Mouse (Mus musculus) midbrain, embryonic 10.5 days (tissue): Measurements from ENCODE around the gene Col24a1. TPM values are rescaled to one million over a fixed set of nuclear protein-coding genes. Genes with fewer than 3 reads are reported as not detected.
A peak's percentile ranks its signal among the peaks of the same experiment; 100 is the strongest.

Experiments used
- DNase-seq: peaks from one replicate; pipeline ENCODE4 v3.0.0-alpha.2; 2017; ENCODE audit warnings: low spot score
- H3K27ac ChIP-seq: fragments of 300-500 bp; sonication (generic); replicated peaks from 2 replicates; pipeline ENCODE4 v1.5.1; 2016; ENCODE audit warnings: mild to moderate bottlenecking
- H3K27me3 ChIP-seq: fragments of 300-500 bp; sonication (generic); 2 replicates; pipeline ENCODE4 v1.6.1; 2016; ENCODE audit warnings: low read depth, mild to moderate bottlenecking; ENCODE audit not compliant: poor library complexity, severe bottlenecking
- H3K36me3 ChIP-seq: fragments of 300-500 bp; sonication (generic); 2 replicates; pipeline ENCODE4 v1.6.1; 2016; ENCODE audit warnings: mild to moderate bottlenecking, moderate library complexity
- H3K4me1 ChIP-seq: fragments of 300-500 bp; sonication (generic); 2 replicates; pipeline ENCODE4 v1.6.1; 2016
- H3K4me3 ChIP-seq: fragments of 300-500 bp; sonication (generic); 2 replicates; pipeline ENCODE4 v1.5.1; 2016; ENCODE audit warnings: mild to moderate bottlenecking, moderate library complexity
- H3K9me3 ChIP-seq: fragments of 300-500 bp; sonication (generic); replicated peaks from 2 replicates; pipeline ENCODE4 v1.6.1; 2016; ENCODE audit warnings: mild to moderate bottlenecking
- WGBS: fragments of 180-500 bp; shearing (Covaris S2); methylation state at CpG from one replicate; pipeline ENCODE4 v1.1.7; 2016; 5-methylcytosine and 5-hydroxymethylcytosine counted together
- polyA plus RNA-seq: library from polyadenylated mRNA; unstranded; fragments of >200 nt; fragmentation: Nextera tagmentation; extraction: Ambion mirVana; gene quantifications from 2 replicates; pipeline ENCODE4 v1.2.1, GENCODE M21; 2016

Col24a1 gene
- polyA plus RNA-seq, 1 experiment from 2014 or later, result 0.75 TPM

DNA sequence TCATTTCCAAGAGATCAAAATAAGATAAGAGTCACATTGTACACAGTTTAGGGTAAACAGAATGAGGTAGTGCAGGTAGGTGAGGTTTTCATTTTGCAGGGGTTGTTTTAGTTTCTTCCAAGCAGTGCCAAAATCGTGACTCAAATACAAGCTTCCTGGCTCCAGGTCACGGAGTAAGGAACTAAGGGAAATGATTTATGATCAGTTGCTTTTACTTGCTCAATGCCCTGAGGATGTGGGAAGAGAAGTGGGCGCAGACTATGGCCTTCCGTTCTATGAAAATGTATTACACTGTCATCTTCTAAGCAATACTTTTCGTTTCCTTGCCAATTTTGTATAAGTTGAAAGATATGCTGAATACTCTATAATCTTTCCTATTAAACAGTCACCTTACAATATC lies 13.0 kb downstream of the Col24a1 start:
- H3K4me3 ChIP-seq, result no peak overlapping the region
- no peak overlapping the region for H3K27ac ChIP-seq
- H3K9me3 ChIP-seq, result no peaks in the 10 kb centered on the region
- 87% methylated on average over 5 of the region's 5 CpGs for WGBS
- no peaks in the 10 kb centered on the region for H3K4me1 ChIP-seq
- H3K27me3 ChIP-seq, result no peaks in the 10 kb centered on the region
- DNase-seq, result no peak
- H3K36me3 ChIP-seq, result no peaks in the 10 kb centered on the region

DNA sequence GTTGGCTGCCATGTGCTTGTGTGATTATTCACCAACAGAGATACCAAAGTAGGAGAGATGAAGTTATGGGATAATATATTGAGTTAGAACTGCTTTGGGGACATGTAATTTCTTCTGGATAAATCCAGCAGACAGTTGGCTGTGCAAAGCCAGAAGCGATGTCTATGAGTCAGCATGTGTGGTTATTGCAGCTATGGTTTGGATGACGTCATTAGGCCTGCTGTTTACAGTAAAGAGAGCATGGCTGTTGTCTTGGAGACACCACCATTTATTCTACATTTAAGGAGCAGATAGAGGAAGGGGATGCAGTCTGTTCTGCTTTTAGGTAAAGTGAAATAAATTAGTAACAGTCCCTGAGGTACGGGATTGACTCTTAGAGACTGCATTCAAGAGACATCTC lies 14.9 kb downstream of the Col24a1 start:
- H3K4me1 ChIP-seq, result no peaks in the 10 kb centered on the region
- no peaks in the 10 kb centered on the region for H3K36me3 ChIP-seq
- WGBS, result 85% methylated on average over 3 of the region's 3 CpGs
- H3K9me3 ChIP-seq, result no peaks in the 10 kb centered on the region
- H3K4me3 ChIP-seq, result no peak overlapping the region
- no peak overlapping the region for H3K27ac ChIP-seq
- no peaks in the 10 kb centered on the region for H3K27me3 ChIP-seq
- DNase-seq, result no peak

DNA sequence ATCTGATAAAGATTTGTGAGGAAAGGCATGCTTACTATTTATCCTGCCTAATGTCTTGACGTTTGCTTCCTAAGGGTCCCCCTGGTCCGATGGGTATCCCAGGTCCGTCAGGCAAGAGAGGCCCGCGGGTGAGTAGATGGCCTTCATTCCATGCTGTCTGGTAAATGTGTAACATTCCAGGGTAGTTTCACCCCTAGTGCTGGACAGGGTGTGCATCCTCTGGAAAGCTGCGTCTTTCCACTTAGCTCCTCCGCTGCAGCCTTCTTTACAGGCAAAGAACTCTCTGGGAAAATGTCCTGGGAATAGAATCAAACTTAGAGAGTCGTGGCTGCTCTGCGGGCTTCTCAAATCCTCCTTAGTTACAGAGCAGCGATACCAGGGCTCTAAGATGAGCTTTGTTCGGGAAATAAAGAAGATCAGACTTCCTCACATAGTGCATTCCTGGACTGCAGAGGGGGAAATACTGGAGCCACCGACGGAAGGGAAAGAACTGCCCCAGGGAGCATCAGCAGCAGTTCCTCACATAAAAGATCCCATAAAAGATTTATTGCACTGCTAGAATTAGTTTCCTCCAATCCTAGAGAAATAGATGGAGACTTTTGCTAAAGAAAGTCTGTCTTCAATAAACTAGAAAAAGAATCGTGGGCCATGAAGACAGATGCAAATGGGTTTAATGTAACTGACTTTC lies 28.5 kb downstream of the Col24a1 start:
- no peak for DNase-seq
- Histone ChIP-seq H3K9me3 (no peaks in the 10 kb centered on the region), H3K27ac (0 out of 2 replicates have a peak overlapping the region, but pooled peaks have one; percentile 10), H3K4me3 (no peak overlapping the region), H3K4me1 (peaks cover 10% of the 10 kb centered on the region), H3K27me3 (no peaks in the 10 kb centered on the region), H3K36me3 (no peaks in the 10 kb centered on the region)
- WGBS, result 66% methylated on average over 14 of the region's 14 CpGs

DNA sequence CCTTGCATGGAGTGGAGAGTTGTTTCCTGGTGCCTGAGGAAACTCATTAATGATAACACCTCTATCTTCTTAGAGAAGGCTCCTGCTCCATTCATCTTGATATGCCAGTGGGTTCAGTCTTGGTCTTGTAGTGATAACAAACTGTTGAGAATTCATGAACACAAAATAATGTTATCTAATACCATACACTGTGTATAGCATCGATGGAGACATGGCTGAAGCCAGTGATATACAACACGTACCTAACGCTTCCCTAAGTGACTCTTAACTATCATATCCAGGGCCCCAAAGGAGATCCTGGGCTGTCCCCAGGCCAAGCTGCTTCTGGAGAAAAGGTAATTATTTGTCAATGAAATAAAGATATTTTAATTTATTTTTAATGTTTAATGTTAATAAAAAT lies 33.1 kb downstream of the Col24a1 start:
- Histone ChIP-seq H3K4me1 (peaks cover 10% of the 10 kb centered on the region), H3K36me3 (no peaks in the 10 kb centered on the region), H3K27ac (no peak overlapping the region), H3K4me3 (no peak overlapping the region), H3K27me3 (no peaks in the 10 kb centered on the region), H3K9me3 (no peaks in the 10 kb centered on the region)
- WGBS, result 94% methylated on average over 3 of the region's 3 CpGs
- no peak for DNase-seq

DNA sequence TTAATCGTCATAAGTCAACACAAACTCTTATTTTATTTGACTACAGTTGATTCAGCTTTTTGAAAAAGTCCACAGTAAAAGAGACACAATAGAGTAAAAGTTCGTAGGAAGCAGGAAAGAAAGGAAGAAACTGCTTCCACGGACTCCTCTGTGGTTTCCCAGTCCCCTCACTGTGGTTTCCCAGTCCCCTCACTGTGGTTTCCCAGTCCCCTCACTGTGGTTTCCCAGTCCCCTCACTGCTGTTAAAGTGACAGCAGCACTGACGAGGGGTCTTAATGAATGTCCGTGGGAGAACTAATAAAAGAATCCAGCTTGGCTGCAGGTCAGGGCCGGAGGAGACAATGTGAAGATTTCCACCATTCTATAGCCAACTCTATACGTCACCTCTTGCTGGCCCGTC lies 39.4 kb downstream of the Col24a1 start:
- 87% methylated on average over 8 of the region's 8 CpGs for WGBS
- DNase-seq, result no peak
- Histone ChIP-seq H3K27ac (no peak overlapping the region), H3K27me3 (no peaks in the 10 kb centered on the region), H3K9me3 (no peaks in the 10 kb centered on the region), H3K4me1 (peaks cover 6% of the 10 kb centered on the region), H3K4me3 (no peak overlapping the region), H3K36me3 (no peaks in the 10 kb centered on the region)

DNA sequence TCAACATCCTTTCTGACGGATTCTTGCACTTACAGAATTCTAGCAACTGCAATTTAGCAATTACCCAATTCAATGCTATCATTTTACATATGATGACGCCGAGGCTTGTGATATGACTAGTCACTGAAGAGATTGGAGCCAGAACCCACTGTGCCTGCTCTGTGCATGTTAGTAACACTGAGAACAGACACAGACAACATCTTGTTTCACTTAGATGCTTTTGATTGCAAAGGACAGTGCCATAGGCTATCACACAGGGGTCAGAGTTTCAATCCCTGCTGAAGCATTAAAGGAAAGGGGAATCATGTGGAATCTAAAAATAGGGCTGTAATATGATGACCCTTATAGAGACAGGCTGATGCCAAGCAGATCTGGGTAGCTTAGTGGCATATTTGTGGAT lies 41.8 kb downstream of the Col24a1 start:
- no peak for DNase-seq
- H3K27me3 ChIP-seq, result no peaks in the 10 kb centered on the region

DNA sequence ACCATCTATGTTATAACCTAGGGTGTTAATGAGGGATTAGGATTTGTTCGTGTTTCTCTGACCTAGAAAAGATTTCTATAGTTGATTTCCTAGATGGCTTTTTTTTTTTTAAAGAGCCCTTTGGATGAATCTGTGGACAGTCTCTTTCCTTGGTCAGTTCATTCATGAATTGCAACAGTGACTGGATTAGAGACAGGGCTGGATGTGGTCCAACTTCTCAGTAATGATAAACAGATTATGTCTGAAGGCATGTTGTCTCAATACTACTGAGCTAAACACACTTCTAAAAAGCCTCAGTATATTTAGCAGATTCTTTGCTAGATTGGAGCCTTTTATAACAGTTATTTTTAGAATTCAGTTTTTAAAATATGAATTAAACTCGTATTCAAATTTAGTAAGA lies 44.9 kb downstream of the Col24a1 start:
- H3K4me1 ChIP-seq, result peaks cover 18% of the 10 kb centered on the region
- H3K9me3 ChIP-seq, result no peaks in the 10 kb centered on the region
- H3K36me3 ChIP-seq, result no peaks in the 10 kb centered on the region
- 75% methylated on average over 2 of the region's 2 CpGs for WGBS
- no peak overlapping the region for H3K27ac ChIP-seq
- no peaks in the 10 kb centered on the region; the same call in 1 of the 2 replicates for H3K27me3 ChIP-seq
- H3K4me3 ChIP-seq, result no peak overlapping the region
- DNase-seq, result no peak

More for the DNA sequence above, 41.8 kb downstream of the Col24a1 start:
- Histone ChIP-seq H3K9me3 (no peaks in the 10 kb centered on the region), H3K27ac (no peak overlapping the region), H3K4me3 (no peak overlapping the region), H3K4me1 (peaks cover 18% of the 10 kb centered on the region), H3K36me3 (no peaks in the 10 kb centered on the region)
- WGBS, result 88% methylated on average over 3 of the region's 3 CpGs

DNA sequence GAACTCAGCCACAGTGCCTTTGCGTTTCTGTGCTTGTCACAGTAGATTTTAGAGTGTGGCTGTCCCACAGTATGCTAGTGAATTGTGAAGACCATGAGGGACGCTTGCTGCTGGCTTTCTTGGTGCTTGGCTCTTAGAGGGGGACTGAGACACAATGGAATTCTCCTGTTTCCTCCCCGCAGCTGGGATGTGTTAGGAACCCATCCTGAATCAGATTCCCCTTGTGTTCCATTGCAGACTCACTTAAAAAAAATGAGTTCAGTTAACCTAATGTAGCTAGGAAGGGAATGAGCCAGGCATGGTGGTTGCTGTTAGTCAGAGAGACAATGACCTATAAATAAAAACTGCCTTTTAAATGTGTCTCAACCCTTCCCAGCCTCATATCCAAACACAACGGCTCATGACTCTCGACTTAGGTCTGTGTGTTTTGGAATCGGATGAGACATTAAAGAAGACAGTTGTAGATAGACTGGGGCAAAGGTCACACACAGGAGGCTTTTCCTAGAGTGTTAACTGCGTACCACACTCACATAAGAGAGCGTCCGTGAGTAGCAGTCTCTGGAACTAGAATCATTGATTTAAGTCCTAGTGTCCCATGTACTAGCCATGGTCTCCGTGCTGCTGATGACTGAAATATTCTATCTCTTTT lies 47.7 kb downstream of the Col24a1 start:
- no peak overlapping the region for H3K4me3 ChIP-seq
- H3K9me3 ChIP-seq, result no peaks in the 10 kb centered on the region
- no peaks in the 10 kb centered on the region; the same call in 1 of the 2 replicates for H3K27me3 ChIP-seq
- no peak overlapping the region for H3K27ac ChIP-seq
- no peak for DNase-seq
- 86% methylated on average over 10 of the region's 10 CpGs for WGBS
- H3K36me3 ChIP-seq, result no peaks in the 10 kb centered on the region
- H3K4me1 ChIP-seq, result peaks cover 18% of the 10 kb centered on the region

DNA sequence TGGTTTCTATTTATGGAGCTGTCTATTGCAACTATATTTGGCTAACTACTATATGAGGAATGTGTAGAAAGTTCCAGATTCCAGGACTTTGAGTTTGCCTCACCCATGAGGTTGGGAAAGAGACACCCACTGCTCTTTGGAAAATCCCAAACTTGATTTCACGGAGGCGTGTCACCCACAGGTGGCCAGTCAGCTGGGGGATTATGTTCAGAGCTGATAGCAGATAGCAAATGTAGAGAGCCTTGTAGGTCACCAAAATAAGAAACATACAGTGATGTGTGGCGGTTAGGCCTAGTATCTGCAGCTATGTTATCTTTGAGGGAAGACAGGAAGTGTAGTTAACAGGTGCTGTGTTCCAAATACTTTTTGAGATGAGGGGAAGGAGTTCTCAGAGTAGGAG lies 56.4 kb downstream of the Col24a1 start:
- WGBS, result 91% methylated on average over 3 of the region's 3 CpGs
- no peaks in the 10 kb centered on the region for H3K9me3 ChIP-seq
- no peaks in the 10 kb centered on the region for H3K36me3 ChIP-seq
- no peak for DNase-seq
- H3K4me1 ChIP-seq, result no peaks in the 10 kb centered on the region
- H3K27ac ChIP-seq, result no peak overlapping the region
- H3K4me3 ChIP-seq, result no peak overlapping the region
- no peaks in the 10 kb centered on the region for H3K27me3 ChIP-seq

DNA sequence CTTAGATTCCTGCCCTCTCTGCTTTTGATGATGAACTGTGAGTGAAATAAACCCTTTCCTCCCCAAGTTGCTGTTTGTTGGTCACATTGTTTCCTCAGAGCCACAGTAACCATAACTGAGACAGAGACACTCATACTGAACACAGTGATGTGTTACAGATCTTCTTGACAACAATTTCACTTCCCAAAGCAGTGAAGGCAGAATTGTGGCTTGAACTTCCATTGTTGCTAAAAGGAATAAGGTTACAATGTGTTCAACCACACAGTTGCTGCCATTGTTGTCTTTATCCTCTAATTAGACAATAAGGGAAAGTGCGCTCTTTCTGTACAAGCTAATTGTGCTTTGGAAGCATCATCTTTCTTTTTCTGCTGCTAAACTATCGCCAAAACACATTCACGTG lies 61.7 kb downstream of the Col24a1 start:
- 91% methylated on average over 3 of the region's 3 CpGs for WGBS
- H3K36me3 ChIP-seq, result no peaks in the 10 kb centered on the region
- no peaks in the 10 kb centered on the region for H3K27me3 ChIP-seq
- no peaks in the 10 kb centered on the region for H3K4me1 ChIP-seq
- H3K9me3 ChIP-seq, result no peaks in the 10 kb centered on the region
- H3K27ac ChIP-seq, result no peak overlapping the region
- no peak for DNase-seq
- H3K4me3 ChIP-seq, result no peak overlapping the region

DNA sequence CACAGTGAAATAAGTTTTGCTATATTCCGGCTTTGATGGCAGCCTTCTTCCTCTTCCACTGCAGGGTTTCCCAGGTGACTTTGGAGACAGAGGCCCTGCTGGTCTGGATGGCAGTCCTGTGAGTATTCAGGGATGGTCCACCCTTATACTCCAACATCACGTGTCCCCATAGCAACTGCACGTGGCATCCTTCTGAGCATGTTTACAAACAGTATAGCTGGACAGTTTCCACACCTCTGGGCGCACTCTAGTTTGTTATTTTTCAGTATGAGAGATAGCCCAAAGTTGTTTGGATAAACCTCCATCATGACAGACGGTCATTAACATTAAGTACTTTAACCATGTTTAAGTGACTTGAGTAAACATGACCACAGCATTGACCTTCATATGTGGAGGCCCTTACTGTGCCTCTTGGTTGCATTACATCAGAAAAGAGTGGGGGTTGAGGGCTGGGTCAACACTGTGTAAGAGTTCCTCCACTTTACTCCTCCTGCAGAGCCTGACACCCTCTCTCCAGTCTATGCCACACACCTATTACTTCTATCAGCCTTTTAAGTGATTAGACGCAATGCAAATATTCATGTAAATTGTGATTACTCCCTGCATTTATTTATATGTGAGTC lies 64.7 kb downstream of the Col24a1 start:
- 91% methylated on average over 6 of the region's 6 CpGs for WGBS
- H3K9me3 ChIP-seq, result no peaks in the 10 kb centered on the region
- no peaks in the 10 kb centered on the region for H3K36me3 ChIP-seq

DNA sequence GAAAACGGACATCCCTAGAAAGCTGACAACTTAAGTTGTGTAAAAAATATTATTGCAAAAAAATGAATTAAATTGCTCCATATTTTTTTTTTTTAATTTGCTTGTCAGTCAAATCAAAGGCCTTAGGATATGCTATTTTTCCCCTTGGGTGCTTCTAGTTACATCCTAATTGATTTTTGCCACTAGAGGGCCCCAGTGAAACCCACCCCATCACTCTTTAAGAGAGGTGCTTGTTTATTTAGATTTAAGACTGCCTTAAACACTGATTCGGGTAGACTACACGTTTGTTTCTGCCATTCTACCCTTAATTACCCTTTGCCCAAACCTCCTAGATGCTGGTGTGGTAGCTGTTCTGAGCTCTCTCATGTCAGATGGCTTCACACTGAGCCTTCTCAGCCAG lies 73.0 kb downstream of the Col24a1 start:
- H3K27me3 ChIP-seq, result no peaks in the 10 kb centered on the region
- 52% methylated on average over 3 of the region's 3 CpGs for WGBS
- no peaks in the 10 kb centered on the region for H3K4me1 ChIP-seq
- no peaks in the 10 kb centered on the region for H3K9me3 ChIP-seq
- H3K36me3 ChIP-seq, result no peaks in the 10 kb centered on the region
- no peak overlapping the region for H3K4me3 ChIP-seq
- DNase-seq, result no peak
- no peak overlapping the region for H3K27ac ChIP-seq

More for the DNA sequence above, 64.7 kb downstream of the Col24a1 start:
- Histone ChIP-seq H3K27ac (no peak overlapping the region), H3K27me3 (no peaks in the 10 kb centered on the region), H3K4me3 (no peak overlapping the region), H3K4me1 (no peaks in the 10 kb centered on the region)
- no peak for DNase-seq

DNA sequence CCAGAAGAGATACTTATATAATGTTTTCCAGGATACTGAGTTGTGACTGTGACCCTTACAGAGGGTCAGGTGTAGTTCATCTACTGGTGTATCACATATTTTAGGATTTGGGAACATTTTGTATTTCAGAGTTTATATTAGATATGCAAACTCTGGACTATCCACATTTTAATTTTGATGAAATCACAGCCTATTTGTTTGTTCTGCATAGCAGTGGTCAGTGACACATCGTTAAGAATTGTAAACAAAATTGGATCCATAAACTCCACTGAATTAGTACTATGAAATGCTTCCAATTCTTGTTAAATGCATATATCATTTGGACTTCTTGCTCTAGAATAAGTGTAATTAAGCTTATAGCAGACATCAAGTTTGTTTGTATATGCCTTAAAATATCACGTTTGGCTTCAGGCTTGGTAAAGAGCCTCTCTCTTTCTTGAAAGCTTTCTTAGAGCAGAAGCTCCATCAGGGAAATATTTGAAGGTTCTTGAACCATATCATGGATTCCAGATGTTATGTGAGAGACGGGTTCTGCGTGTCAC lies 75.0 kb downstream of the Col24a1 start:
- no peak for DNase-seq
- H3K4me1 ChIP-seq, result no peaks in the 10 kb centered on the region
- WGBS, result 81% methylated on average over 4 of the region's 4 CpGs

More for the DNA sequence above, 75.0 kb downstream of the Col24a1 start:
- no peaks in the 10 kb centered on the region for H3K27me3 ChIP-seq
- no peak overlapping the region for H3K4me3 ChIP-seq
- no peaks in the 10 kb centered on the region for H3K36me3 ChIP-seq
- no peak overlapping the region for H3K27ac ChIP-seq
- H3K9me3 ChIP-seq, result no peaks in the 10 kb centered on the region
